Mouse (Mus musculus) C2C12 (cell line): Measurements from ENCODE around the gene Adi1.

Source experiments
- CEBPB ChIP-seq: IDR thresholded peaks from one replicate; pipeline ENCODE4 v1.6.1; 2011; ENCODE audit warnings: low read depth, mild to moderate bottlenecking, control low read depth, moderate library complexity
- CTCF ChIP-seq: IDR thresholded peaks from one replicate; pipeline ENCODE4 v1.5.1; 2011; ENCODE audit not compliant: control insufficient read depth, insufficient read depth, insufficient read length
- MAX ChIP-seq: IDR thresholded peaks from one replicate; pipeline ENCODE4 v1.6.1; 2011; ENCODE audit warnings: mild to moderate bottlenecking, control low read depth
- MYOG ChIP-seq: IDR thresholded peaks from one replicate; pipeline ENCODE4 v1.6.1; 2011; ENCODE audit not compliant: control insufficient read depth, insufficient read length; ENCODE audit errors: extremely low read depth
- USF1 ChIP-seq: IDR thresholded peaks from one replicate; pipeline ENCODE4 v1.6.1; 2011; ENCODE audit warnings: low read depth, mild to moderate bottlenecking, control low read depth, moderate library complexity

DNA sequence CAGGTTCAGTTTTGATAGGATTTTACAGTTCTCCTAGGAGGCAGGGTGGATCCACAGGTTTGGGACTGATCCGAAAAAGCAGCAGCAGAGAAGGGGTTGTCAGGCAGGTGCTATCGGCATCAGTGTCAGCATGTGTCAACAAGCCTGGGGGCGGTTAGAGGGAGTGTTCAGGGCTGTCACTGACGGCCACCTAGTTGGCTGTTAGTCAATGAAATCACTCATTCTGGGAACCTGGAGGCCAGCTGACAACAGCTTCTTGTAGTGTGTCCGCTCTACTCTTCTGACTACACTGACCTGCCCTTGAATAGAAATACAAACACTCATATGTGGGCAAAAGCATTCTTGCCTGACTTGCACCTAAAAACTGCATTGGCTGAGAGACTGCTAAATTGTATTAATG, 24.1 kb downstream of the Adi1 start:
- TF ChIP-seq CTCF (no peak), CEBPB (no peak), MYOG (no peak), USF1 (no peak), MAX (no peak)
